Mouse (Mus musculus): ENCODE measurements around the gene Brd4.
A peak's percentile ranks its signal among the peaks of the same experiment; 100 is the strongest.

Brd4 gene

GRCm38 (mm10) chr17:32166687-32167086 is 117.8 kb downstream of the Brd4 start, which contains the start of gene Notch3:
Gene Notch3 (minus strand): TSS chr17:32166852.
- no peak for DNase-seq (ENCODE audit: low spot score in 2 of 2)

- DNase-seq (ENCODE audit: low spot score in 2 of 2) = no peak
Observed at GRCm38 (mm10) chr17:32165803-32166595, 118.5 kb downstream of the Brd4 start.

DNA sequence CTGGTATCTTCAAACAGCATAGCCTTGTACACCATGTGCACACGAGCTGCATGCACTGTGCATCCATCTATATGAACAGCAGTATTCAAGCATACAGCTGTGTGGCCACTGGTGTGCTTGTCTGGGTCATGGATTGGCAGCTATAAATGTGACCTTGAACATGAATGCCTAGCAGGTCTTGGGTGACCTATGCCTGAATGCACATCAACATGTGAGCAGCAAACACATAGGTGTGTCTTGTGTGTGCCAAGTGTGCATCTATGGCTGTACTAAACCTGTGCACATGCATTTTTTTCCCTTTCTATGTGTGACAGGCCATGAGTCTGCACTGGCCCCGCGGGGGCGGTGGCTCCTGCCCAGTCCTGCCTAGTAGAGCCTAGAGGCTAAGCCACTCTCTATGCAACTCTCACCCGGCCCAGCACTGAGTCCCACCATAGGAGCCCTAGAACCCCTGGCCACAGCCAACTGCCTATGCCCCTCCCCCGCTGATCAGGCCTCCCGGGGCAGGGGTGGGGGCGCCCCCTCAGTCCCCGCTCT is 119.2 kb downstream of the Brd4 start:
- DNase-seq (ENCODE audit: low spot score in 2 of 2) = no peak

DNA sequence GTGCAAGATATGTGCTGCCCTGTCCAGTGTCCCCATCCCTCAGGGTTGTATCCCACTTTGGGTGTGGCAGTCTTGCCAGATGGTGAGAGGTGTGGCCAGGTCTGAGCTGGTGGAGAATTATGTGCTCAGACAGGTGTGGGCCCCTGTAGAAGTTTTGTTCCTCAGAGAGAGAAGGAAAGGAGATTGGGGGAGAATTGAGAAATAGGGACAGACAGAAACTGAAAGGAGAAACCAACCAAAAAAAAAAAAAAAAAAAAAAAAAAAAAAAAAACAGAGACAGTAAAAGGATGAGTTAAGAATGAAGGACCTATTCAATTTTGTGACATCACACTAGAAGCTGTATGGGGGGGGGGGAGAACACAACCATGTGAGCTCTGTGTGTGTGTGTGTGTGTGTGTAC is 119.7 kb downstream of the Brd4 start:
- DNase-seq (ENCODE audit: low spot score in 2 of 2) = no peak

DNA sequence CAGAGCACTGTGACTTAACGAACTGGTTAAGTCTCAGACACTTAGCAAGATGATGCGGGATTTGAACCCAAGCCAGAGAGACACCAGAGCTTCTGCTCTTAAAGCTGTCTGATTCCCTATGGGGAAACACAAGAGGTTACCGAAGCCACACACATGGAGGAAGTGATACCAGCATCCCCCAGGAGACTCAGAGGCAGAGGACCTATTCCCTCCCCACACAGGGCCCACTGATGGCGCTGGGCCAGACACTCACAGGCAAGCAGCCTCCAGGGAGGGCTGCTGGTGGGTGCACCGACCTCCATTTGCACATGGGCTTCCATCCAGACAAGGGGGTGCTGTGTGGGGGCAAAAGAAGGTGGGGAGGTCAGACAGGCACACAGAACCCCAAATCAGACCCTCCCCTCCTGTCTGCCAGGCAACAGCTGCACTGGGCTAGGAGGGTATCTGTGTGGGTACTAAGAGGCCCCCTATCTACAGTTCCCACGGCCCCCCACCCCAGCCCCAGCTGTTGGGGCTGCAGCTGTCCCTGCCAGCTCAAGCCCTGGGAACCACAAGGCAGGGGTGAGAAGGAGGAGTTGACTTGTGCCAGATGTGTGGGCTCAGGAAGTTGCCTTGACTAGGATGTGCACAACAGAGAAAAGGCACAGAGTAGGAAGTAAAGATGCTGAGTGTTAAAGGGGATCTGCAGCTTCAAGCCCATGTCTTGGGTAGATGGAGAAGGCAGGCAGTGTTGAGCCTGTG is 120.4 kb downstream of the Brd4 start:
- DNase-seq (ENCODE audit: low spot score in 2 of 2) = no peak

DNA sequence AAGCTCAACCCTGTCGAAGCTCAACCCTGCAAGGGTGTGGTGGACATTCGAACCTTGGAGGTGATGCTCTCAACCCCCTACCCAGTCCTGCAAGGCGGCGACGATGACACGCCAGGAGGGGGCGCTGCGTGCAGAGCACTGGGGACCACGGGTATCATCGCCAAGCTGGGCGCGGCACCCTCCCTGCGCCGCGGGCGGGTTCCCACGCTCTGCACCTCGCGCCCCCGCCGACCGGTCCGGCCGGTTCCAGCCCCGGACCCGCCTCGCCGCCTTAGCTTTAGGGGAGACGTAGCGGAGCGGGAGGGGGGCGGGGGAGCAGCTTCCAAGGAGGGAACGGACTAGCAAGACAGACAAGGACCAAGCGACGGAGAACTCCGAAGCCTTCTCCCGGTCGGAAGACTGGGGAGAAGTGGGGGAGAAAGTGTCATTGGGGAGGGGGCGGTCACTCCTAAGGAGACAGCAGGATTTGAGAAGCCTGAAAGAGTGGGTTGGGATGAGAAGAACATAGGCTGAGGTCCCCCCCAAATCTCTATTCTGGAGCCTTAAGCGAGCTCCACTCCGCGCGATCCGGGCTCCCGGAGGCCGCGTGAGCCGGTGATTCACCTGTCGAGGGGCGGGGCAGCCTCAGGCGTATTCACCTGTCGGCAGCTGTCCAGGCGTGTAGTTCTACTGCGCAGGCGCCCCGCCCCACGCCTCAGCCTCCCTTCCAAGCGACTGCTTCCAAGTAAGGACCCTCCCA is 122.2 kb downstream of the Brd4 start:
- peak in 1 of 2 experiments; percentile 45 for DNase-seq (ENCODE audit: low spot score in 2 of 2)

- no peak for DNase-seq (ENCODE audit: low spot score in 2 of 2)
Observed at GRCm38 (mm10) chr17:32160882-32161281, 123.6 kb downstream of the Brd4 start.

GRCm38 (mm10) chr17:32158841-32159240 is 125.7 kb downstream of the Brd4 start:
- no peak for DNase-seq (ENCODE audit: low spot score in 2 of 2)

- DNase-seq (ENCODE audit: low spot score in 2 of 2) = peak in 1 of 2 experiments; percentile 23
Observed at GRCm38 (mm10) chr17:32146718-32147117, 137.8 kb downstream of the Brd4 start.
